Mouse (Mus musculus) macrophage (primary cell): ENCODE data around the gene Adora1. TPM values are rescaled to one million over a fixed set of nuclear protein-coding genes. Genes with fewer than 3 reads are reported as not detected.

Source experiments
- H3K27ac ChIP-seq: fragments of 350-480 bp; formaldehyde crosslinking; 2 replicates; pipeline ENCODE4 v1.9.0; 2021
- H3K36me3 ChIP-seq: fragments of 350-480 bp; formaldehyde crosslinking; 2 replicates; pipeline ENCODE4 v1.9.0; 2021; ENCODE audit errors: inconsistent target
- H3K4me3 ChIP-seq: fragments of 350-480 bp; formaldehyde crosslinking; 2 replicates; pipeline ENCODE4 v1.9.0; 2021; ENCODE audit errors: inconsistent target
- H3K79me2 ChIP-seq: fragments of 350-480 bp; formaldehyde crosslinking; 2 replicates; pipeline ENCODE4 v1.9.0; 2021; ENCODE audit errors: inconsistent target
- WGBS: methylation state at CpG from one replicate; pipeline ENCODE4 v1.1.7; 2026; ENCODE audit warnings: inconsistent platforms; ENCODE audit not compliant: missing documents; 5-methylcytosine and 5-hydroxymethylcytosine counted together
- polyA plus RNA-seq: library from polyadenylated mRNA; stranded (reverse); fragments of 250-400 nt; gene quantifications from 3 replicates; pipeline ENCODE4 v1.2.4, GENCODE M21; 2018; ENCODE audit warnings: inconsistent platforms

Gene Adora1
- polyA plus RNA-seq, 1 experiment from 2014 or later, result not detected

- Histone ChIP-seq H3K4me3 (no peak overlapping the region), H3K79me2 (no peaks in the 10 kb centered on the region), H3K27ac (no peak overlapping the region), H3K36me3 (no peaks in the 10 kb centered on the region)
- WGBS, result 83% methylated on average over 8 of the region's 11 CpGs
Measured at GRCm38 (mm10) chr1:134215751-134216628, 19.2 kb downstream of the Adora1 start.

GRCm38 (mm10) chr1:134215059-134215458 is 20.2 kb downstream of the Adora1 start:
- H3K4me3 ChIP-seq, result no peak overlapping the region
- no peaks in the 10 kb centered on the region for H3K79me2 ChIP-seq
- H3K36me3 ChIP-seq, result no peaks in the 10 kb centered on the region
- H3K27ac ChIP-seq, result no peak overlapping the region
- WGBS, result 85% methylated on average over 7 of the region's 7 CpGs

- Histone ChIP-seq H3K27ac (no peak overlapping the region), H3K36me3 (no peaks in the 10 kb centered on the region), H3K4me3 (no peak overlapping the region), H3K79me2 (no peaks in the 10 kb centered on the region)
- 90% methylated on average over 7 of the region's 7 CpGs for WGBS
Measured at GRCm38 (mm10) chr1:134213405-134213804, 21.8 kb downstream of the Adora1 start.

GRCm38 (mm10) chr1:134212351-134212750 is 22.9 kb downstream of the Adora1 start:
- 83% methylated on average over 6 of the region's 6 CpGs for WGBS
- Histone ChIP-seq H3K27ac (no peak overlapping the region), H3K79me2 (no peaks in the 10 kb centered on the region), H3K36me3 (no peaks in the 10 kb centered on the region), H3K4me3 (no peak overlapping the region)

- WGBS, result 67% methylated on average over 2 of the region's 2 CpGs
- Histone ChIP-seq H3K4me3 (no peak overlapping the region), H3K27ac (no peak overlapping the region), H3K79me2 (no peaks in the 10 kb centered on the region), H3K36me3 (no peaks in the 10 kb centered on the region)
Measured at GRCm38 (mm10) chr1:134211631-134212030, 23.6 kb downstream of the Adora1 start.

- no peaks in the 10 kb centered on the region for H3K79me2 ChIP-seq
- no peak overlapping the region for H3K4me3 ChIP-seq
- H3K36me3 ChIP-seq, result no peaks in the 10 kb centered on the region
- H3K27ac ChIP-seq, result no peak overlapping the region
- 61% methylated on average over 6 of the region's 6 CpGs for WGBS
Measured at GRCm38 (mm10) chr1:134211043-134211442, 24.2 kb downstream of the Adora1 start.

- 87% methylated on average over 6 of the region's 6 CpGs for WGBS
- H3K27ac ChIP-seq, result no peak overlapping the region
- H3K79me2 ChIP-seq, result no peaks in the 10 kb centered on the region
- H3K4me3 ChIP-seq, result no peak overlapping the region
- H3K36me3 ChIP-seq, result no peaks in the 10 kb centered on the region
Measured at GRCm38 (mm10) chr1:134210179-134210755, 25.0 kb downstream of the Adora1 start.

GRCm38 (mm10) chr1:134206085-134206484 is 29.1 kb downstream of the Adora1 start:
- WGBS, result 60% methylated on average over 5 of the region's 5 CpGs
- Histone ChIP-seq H3K27ac (no peak overlapping the region), H3K4me3 (no peak overlapping the region), H3K36me3 (no peaks in the 10 kb centered on the region), H3K79me2 (no peaks in the 10 kb centered on the region)

GRCm38 (mm10) chr1:134205296-134206018 is 29.8 kb downstream of the Adora1 start:
- Histone ChIP-seq H3K4me3 (no peak overlapping the region), H3K27ac (no peak overlapping the region), H3K36me3 (no peaks in the 10 kb centered on the region), H3K79me2 (no peaks in the 10 kb centered on the region)
- 51% methylated on average over 9 of the region's 9 CpGs for WGBS

GRCm38 (mm10) chr1:134204230-134204629 is 31.0 kb downstream of the Adora1 start:
- no peak overlapping the region for H3K27ac ChIP-seq
- H3K36me3 ChIP-seq, result no peaks in the 10 kb centered on the region
- H3K79me2 ChIP-seq, result no peaks in the 10 kb centered on the region
- 92% methylated on average over 13 of the region's 13 CpGs for WGBS
- no peak overlapping the region for H3K4me3 ChIP-seq

GRCm38 (mm10) chr1:134201751-134202420 is 33.3 kb downstream of the Adora1 start:
- H3K79me2 ChIP-seq, result no peaks in the 10 kb centered on the region
- 67% methylated on average over 3 of the region's 3 CpGs for WGBS
- no peak overlapping the region for H3K27ac ChIP-seq
- H3K36me3 ChIP-seq, result no peaks in the 10 kb centered on the region
- no peak overlapping the region for H3K4me3 ChIP-seq

- Histone ChIP-seq H3K27ac (no peak overlapping the region), H3K36me3 (no peaks in the 10 kb centered on the region), H3K79me2 (no peaks in the 10 kb centered on the region), H3K4me3 (no peak overlapping the region)
- 99% methylated on average over 6 of the region's 6 CpGs for WGBS
Measured at GRCm38 (mm10) chr1:134200998-134201686, 34.1 kb downstream of the Adora1 start.

GRCm38 (mm10) chr1:134200481-134200880 is 34.8 kb downstream of the Adora1 start:
- H3K36me3 ChIP-seq, result no peaks in the 10 kb centered on the region
- H3K4me3 ChIP-seq, result no peak overlapping the region
- no peaks in the 10 kb centered on the region for H3K79me2 ChIP-seq
- 83% methylated on average over 2 of the region's 2 CpGs for WGBS
- H3K27ac ChIP-seq, result no peak overlapping the region
